Mouse (Mus musculus): Measurements from ENCODE around the gene Olig2.
"Not testable (repeated sequence)": the region's sequence is repeated elsewhere in the genome, so short reads cannot be mapped to it uniquely, and the experiment has no call there.

DNA sequence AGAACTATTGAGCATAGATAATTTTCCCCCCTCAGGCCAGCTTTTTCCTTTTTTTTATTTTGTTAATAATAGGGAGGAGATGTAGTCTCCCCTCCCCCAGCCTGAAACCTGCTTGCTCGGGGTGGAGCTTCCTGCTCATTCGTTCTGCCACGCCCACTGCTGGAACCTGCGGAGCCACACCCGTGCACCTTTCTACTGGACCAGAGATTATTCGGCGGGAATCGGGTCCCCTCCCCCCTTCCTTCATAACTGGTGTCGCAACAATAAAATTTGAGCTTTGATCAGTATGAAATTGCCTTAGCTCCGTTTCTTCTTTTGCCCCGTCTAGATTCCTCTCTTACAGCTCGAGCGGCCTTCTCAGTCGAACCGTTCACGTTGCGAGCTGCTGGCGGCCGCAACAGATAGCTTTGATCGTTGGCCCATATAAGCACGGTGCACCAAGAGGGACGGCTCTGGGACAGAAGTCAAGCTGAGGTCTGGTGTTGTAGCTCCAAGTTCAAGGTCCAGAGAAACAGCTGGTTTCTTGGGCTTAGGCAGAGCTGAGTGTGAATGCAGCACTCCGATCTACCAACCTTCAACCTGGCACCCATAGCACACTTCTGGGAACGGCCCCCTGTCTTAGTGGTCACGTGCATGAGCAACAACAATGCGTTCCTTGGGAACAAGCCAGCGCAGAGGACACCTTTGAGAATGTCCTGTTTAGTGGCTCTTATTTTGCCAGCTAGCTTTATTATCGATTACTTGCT lies 30.3 kb downstream of the Olig2 start:
- not testable (repeated sequence) for TF ChIP-seq CTCF, EP300 (IDR thresholded peaks at IDR 0.05; ENCODE audit: low read depth)
